ENCODE assay signal across 9 mouse cellular contexts in the genomic region with DNA sequence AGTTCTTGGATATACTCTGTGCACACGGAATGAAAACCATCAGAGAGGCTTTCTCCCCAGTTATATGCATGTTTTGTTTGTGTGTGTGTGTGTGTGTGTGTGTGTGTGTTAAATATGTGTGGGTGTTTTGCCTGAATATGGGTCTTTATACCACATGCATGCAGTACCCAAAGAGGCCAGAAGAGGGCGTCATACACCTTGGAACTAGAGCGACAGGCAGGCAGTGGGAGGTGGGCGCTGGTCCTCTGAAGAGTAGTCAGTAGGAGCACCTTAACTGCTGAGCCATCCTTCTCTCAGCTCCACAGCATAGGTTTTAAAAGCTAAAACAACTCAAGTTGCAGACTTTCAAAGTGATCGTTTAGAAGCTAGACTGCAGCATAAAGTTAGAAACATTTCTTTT. TPM values are rescaled to one million over a fixed set of nuclear protein-coding genes. Genes with fewer than 3 reads are reported as not detected.
DNase-seq lines count a peak whose midpoint lies in the region; ATAC-seq and TF ChIP-seq lines count a peak whose summit lies in the region.
"Had no signal": no experiment of that assay in that cellular context is flagged by ENCODE, and none has a peak within 500 bp of the region (broad histone marks: within the 10 kb centered on the region; RNA-seq: fewer than 3 reads in every experiment).

No protein-coding gene starts in this region.

- TF ChIP-seq CTCF in Patski (IDR thresholded peaks at IDR 0.05), result peak; percentile 89
- peak; percentile 85 for TF ChIP-seq CTCF in heart, adult 2 months (IDR thresholded peaks at IDR 0.05)

- TF ChIP-seq EP300 in heart, adult 2 months (IDR thresholded peaks at IDR 0.05; ENCODE audit: insufficient read depth, low read depth, low read length), result no peak

- POLR2A ChIA-PET in Patski (lab: Charles Lee), result interaction anchor here (0.7 kb wide), 1 partner anchor 11 kb away, joined by 3 read pairs; no protein-coding TSS in a partner anchor

- peaks cover 20% of the 10 kb centered on the region for H3K4me1 ChIP-seq in heart, embryonic 11.5 days (ENCODE audit: control insufficient read depth, insufficient read depth, low read length)
- peaks cover 20% of the 10 kb centered on the region for H3K4me1 ChIP-seq in heart, adult 2 months (ENCODE audit: control insufficient read depth, insufficient read depth, low read length)

- H3K4me3 ChIP-seq in heart, embryonic 11.5 days (ENCODE audit: low read depth, low read length), result no peak overlapping the region
- no peak overlapping the region for H3K4me3 ChIP-seq in heart, adult 2 months
- H3K4me3 ChIP-seq: embryonic facial prominence, embryonic 13.5 days had no signal

- H3K27ac ChIP-seq in heart, embryonic 11.5 days (ENCODE audit: low read depth, low read length), result no peak overlapping the region
- no peak overlapping the region for H3K27ac ChIP-seq in heart, adult 2 months
- H3K27ac ChIP-seq: embryonic facial prominence, embryonic 13.5 days had no signal

- ATAC-seq in heart, embryonic 11.5 days (replicated peaks; ENCODE audit: insufficient number of reproducible peaks, low FRiP score, low TSS enrichment), result no peak
- ATAC-seq in Patski, result no peak

- no peaks in the 10 kb centered on the region for H3K27me3 ChIP-seq in heart, embryonic 11.5 days (ENCODE audit: control insufficient read depth, insufficient read depth, low read length)
- no peaks in the 10 kb centered on the region for H3K27me3 ChIP-seq in Patski
- H3K27me3 ChIP-seq in heart, adult 2 months (ENCODE audit: control insufficient read depth, insufficient read depth, low read length), result no peaks in the 10 kb centered on the region
- H3K27me3 ChIP-seq: embryonic facial prominence, embryonic 13.5 days had no signal

- no peak overlapping the region for H3K9ac ChIP-seq in heart, embryonic 11.5 days (ENCODE audit: low read depth, low read length)
- no peak overlapping the region for H3K9ac ChIP-seq in heart, adult 2 months (ENCODE audit: low read depth, low read length)
- H3K9ac ChIP-seq: embryonic facial prominence, embryonic 13.5 days had no signal

- no peak for TF ChIP-seq POLR2A in heart, adult 2 months (IDR thresholded peaks at IDR 0.05; ENCODE audit: insufficient read depth, low read depth, low read length)

- DNase-seq in heart, adult 18-20 months, result peak; percentile 58 to 88
- no peak for DNase-seq in Patski (ENCODE audit: low read depth, low spot score)
- peak; percentile 64 to 84 for DNase-seq in cerebellum, postnatal 14 days
- peak; percentile 60 to 78 for DNase-seq in heart, adult 2 months
- DNase-seq in left cerebral cortex, adult 11 months (ENCODE audit: low spot score), result peak; percentile 52
- peak; percentile 95 for DNase-seq in naive thymus-derived CD4-positive, alpha-beta T cell, adult 2 months (ENCODE audit: low read depth)
- peak; percentile 29 to 64 for DNase-seq in thymus, adult 18-20 months

- peaks cover 4% of the 10 kb centered on the region for H3K36me3 ChIP-seq in heart, embryonic 11.5 days (ENCODE audit: control insufficient read depth, insufficient read depth, low read length)
- peaks cover 5% of the 10 kb centered on the region for H3K36me3 ChIP-seq in heart, adult 2 months (ENCODE audit: control insufficient read depth, insufficient read depth, low read length)

- CTCF ChIA-PET in Patski (lab: Charles Lee), result interaction anchor here (1.3 to 3.2 kb wide), 14 partner anchors 8 to 52 kb away, joined by 3 to 12 read pairs (median 6); a partner anchor contains a TSS

- H3K4me2 ChIP-seq in heart, embryonic 11.5 days, result no peak overlapping the region
- H3K4me2 ChIP-seq: embryonic facial prominence, embryonic 13.5 days had no signal

- intact Hi-C loops in heart, adult 2 months (cut with DNase I), result loop anchor here (1.0 kb wide), 1 partner anchor 27 kb away; a partner anchor contains a TSS

- in situ Hi-C loops in Patski (cut with MboI; ENCODE audit: low pct_unique_long_range_greater_than_20kb), result no loop called here

- 51% methylated on average over 5 of the region's 5 CpGs for WGBS in heart, embryonic 11.5 days (ENCODE audit: insufficient replicate concordance)
- 53% methylated on average over 5 of the region's 5 CpGs for WGBS in heart, adult 2 months

- H3K9me3 ChIP-seq in heart, embryonic 11.5 days (replicated peaks; ENCODE audit: control insufficient read depth, low read length), result no peaks in the 10 kb centered on the region
- H3K9me3 ChIP-seq: embryonic facial prominence, embryonic 13.5 days had no signal

- H3K79me2 ChIP-seq in heart, adult 2 months (replicated peaks; ENCODE audit: control insufficient read depth, insufficient read depth, low read length), result peaks cover 6% of the 10 kb centered on the region

RNA-seq across cellular contexts. Expression of a gene that starts 26.7 kb away (rescaled TPM):
- 10 to 100 TPM; 27.9 to 31.3 TPM for total RNA-seq in heart, adult 18-20 months (2021)
- polyA plus RNA-seq in heart, embryonic 11.5 days (2014; fragmentation: Nextera tagmentation; extraction: Ambion mirVana), result 21.2 and 26.5 TPM in 2 replicates
- polyA plus RNA-seq in Patski (2021), result 47.4 TPM
- total RNA-seq in heart, adult 2 months (2021), result 10 to 100 TPM; 25.6 to 27.5 TPM
- 11.7 and 13.1 TPM in 2 replicates for polyA plus RNA-seq in heart, adult 2 months (2012; rRNA removed)
